Mouse (Mus musculus): Measurements from ENCODE around the gene Bsdc1.
A peak's percentile ranks its signal among the peaks of the same experiment; 100 is the strongest.
"Not testable (repeated sequence)": the region's sequence is repeated elsewhere in the genome, so short reads cannot be mapped to it uniquely, and the experiment has no call there.

Gene Bsdc1

GRCm38 (mm10) chr4:129461183-129461960 lies at the start of gene Bsdc1:
Gene Bsdc1 (plus strand): TSS chr4:129461581.
- DNase-seq (ENCODE audit: low spot score in 2 of 2): peak; percentile 100

- DNase-seq (ENCODE audit: low spot score in 2 of 2): no peak
These were observed 45.5 kb upstream of the Bsdc1 start for GRCm38 (mm10) chr4:129415892-129416291.

DNA sequence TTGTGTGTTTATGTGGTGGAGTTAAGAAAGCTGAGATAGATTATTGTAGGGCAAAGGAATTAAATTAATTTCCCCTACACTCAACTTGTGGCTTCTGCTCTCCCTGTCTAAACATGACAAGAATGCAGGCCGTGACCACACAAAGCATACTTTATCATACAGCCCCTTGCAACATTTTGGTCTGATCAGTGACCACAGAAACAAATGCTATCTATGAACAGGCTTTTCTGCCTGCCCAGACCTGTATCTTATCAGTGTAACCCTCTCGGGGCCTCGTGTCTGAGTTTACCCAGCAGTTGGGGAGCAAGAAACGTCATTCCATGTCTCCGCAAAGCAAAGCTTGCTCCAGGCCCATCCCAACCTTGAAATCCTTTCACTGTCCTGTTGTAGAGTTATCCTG lies 44.9 kb upstream of the Bsdc1 start:
- no peak for DNase-seq (ENCODE audit: low spot score in 2 of 2)

DNA sequence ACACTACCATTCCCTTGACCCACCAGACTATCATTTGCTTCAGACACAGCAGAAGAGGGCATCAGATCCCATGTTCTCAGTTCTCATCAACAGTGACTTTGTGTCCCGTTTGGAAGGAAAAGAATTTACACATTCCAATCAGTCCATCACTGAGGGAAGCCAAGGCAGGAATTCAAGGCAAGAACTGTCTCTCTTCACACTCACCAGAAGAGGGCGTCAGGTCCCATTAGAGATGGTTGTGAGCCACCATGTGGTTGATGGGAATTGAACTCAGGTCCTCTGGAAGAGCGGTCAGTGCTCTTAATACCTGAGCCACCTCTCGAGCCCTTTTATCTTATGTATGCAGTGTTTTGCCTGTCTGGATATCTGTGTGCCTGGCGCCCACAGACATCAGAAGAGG lies 43.1 kb upstream of the Bsdc1 start:
- DNase-seq (ENCODE audit: low spot score in 2 of 2): no peak

DNA sequence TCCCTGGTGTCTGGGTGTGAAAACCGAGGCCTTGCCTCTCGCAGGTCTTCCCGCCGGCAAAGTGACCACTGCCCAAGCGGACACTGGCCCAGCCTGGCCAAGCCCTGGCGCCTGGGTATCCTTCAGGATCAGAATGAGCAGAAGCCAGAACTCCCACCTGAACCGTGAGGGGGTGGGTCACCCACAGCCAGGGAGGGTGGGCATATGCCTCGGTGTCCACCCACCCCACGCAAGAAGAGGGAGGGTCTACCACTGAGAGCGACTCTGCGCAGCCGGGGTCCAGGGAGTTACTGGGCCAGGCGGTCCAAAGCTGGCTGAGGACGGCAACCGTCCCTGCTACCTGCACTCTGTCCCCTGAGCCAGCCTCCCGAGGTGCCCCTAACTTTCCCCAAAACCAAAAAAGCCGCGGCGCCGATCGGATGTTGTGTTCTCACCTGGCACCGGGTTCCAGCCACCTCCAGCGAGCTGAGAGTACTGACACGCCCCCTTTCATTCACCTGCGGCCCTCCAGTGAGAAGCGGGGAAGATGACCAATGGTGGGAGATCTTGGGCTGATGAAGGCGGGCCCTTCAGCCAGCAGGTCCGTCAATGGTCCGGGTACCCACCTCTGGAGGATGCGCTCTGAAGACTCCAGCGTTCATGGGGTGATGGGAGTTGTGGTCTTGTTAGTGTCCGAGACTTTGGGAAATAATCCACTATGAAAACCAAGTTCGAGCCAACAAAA lies 20.9 kb upstream of the Bsdc1 start, which contains the start of gene Zbtb8b:
TSS of gene Zbtb8b (minus strand) at position 514 of the 724 bp plus-strand sequence.
- DNase-seq (ENCODE audit: low spot score in 2 of 2): no peak

DNA sequence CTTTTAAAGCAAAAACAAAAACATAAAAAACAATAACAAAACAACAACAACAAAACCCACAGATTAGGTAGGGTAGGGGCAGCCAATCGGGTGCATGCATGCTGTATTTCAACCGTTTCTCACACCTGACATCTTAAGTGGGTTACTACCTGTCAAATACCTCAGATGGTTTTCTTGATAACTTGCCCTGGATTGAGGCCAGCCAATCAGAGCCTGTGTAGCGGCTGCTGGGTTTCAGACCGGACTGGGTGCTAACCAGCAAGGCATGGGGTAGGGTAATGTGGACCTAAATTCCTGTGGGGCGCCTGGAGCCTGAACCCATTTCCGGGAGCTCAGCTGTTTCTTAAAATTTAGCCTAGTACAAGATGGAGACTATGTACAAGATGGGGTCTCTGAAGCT lies 20.2 kb upstream of the Bsdc1 start:
- no peak for DNase-seq (ENCODE audit: low spot score in 2 of 2)

DNA sequence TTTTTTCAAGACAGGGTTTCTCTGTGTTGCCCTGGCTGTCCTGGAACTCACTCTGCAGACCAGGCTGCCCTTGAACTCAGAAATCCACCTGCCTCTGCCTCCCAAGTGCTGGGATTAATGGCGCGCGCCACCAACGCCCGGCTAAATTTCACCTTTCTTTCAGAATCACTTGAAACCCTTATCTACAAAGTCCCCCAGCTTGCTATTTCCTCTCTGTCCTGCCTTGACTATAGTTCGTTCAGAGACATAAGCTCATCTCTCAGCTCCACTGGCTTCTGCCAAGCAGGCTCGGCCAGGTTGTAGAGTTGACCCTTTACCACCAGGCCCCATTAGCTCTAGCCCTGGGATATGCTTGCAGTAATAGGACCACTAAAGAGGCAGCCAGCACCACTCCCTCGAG lies 14.0 kb upstream of the Bsdc1 start:
- no peak for DNase-seq (ENCODE audit: low spot score in 2 of 2)

DNA sequence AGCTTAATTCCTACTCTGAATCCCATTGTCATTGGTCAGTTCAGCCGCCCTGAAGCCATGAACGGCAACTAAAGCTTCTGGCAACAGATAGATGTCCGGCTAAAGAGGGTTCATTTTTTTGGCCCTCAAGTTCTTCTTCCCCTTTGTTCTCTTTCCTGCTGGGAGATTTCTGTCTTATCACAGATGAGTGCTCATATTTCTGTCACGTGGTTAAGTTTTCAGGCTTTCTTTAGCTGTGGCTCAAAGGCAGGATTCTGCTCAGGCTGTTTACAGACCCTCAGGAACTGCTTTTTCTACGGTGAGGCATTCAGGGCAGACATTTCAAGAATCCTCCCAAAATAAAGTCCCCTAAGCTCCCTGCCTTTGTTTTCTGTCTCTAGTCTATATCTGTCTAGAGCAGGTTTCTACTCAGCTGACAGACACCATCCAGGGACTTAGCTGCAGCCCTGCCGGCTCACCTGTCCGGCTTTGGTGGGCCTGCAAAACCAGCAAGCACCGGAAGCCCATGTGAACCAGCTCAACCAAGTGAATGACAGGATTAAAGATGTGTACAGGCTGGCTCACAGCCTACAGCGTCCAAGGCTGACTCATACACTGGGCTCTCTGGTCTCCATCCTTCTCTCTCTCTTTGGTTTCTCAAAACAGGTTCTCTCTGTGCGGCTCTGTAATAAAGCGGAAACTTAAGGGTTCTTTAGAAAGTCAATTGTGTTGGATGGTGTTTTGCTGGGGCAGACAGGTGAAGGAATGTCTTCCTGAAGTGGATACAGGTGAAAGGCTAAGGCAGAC lies 13.4 kb upstream of the Bsdc1 start:
- no peak for DNase-seq (ENCODE audit: low spot score in 2 of 2)

DNA sequence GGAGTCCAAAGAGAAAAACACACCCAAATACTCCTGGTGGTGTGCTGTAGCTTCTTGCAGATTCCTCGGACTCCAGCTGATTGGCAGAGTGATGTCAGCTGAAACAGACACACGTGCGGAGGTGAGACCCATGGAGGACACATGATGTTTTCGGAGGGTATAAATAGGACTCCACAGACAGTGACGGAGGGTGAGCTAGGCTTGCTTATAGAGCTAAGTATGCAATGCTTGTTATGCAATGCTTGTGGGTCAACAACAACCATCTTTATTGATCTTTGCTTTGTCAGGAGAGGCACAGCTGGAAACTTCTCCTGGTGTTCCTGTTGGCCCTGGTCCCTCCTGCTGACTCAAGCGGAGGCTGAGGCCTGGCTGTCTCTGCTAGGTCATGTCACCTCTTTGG lies 12.7 kb upstream of the Bsdc1 start:
- DNase-seq (ENCODE audit: low spot score in 2 of 2): no peak

- no peak for DNase-seq (ENCODE audit: low spot score in 2 of 2)
These were observed 10.5 kb upstream of the Bsdc1 start for GRCm38 (mm10) chr4:129450851-129451250.

DNA sequence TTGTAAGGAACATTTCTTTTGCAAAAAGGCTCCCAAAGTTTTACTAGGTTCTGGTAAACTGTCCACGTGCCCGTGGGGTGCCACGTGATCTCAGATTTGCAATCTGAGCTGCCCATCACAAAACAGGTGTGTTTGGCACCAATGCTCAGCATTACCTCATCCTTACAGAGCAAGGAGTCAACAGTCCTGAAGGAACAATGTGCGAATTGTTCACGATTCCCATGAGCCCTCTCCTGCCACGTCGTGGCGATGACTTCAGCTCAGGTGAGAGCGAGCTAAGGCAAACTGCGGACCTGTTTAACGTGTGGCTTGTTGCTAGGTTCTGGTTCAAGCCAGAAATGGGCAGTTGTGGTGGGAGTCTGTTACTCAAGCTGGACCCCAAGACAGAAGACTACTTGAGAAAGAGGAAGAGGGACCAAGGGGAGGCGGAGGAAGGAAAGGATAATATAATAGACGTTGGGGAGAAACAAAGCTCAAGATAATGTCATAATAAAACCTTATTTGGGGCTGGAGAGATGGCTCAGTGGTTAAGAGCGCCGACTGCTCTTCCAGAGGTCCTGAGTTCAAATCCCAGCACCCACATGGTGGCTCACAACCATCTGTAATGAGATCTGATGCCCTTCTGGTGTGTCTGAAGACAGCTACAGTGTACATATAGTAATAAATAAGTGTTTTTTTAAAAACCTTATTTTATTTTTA lies 9.8 kb upstream of the Bsdc1 start:
- no peak for DNase-seq (ENCODE audit: low spot score in 2 of 2)

DNA sequence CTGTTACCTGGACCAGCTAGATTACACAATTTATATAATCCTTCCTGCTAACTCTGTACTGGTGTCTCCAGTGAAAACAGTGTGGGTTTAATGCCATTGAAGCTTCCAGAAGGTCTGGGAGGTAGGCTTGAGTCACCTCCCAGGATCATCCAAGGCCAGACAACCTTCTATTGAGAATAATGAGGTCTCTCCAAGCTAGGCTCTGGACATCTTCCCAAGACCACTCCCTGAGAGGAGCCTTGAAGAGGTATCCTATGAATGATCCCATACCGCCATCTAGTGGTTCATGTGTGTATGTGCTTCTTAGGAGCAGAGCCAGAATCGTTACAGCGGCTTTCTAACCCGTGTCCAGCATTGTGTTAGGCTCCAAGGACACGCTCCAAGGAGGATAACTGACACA lies 6.1 kb upstream of the Bsdc1 start:
- peak; percentile 61 to 62 for DNase-seq (ENCODE audit: low spot score in 2 of 2)

DNA sequence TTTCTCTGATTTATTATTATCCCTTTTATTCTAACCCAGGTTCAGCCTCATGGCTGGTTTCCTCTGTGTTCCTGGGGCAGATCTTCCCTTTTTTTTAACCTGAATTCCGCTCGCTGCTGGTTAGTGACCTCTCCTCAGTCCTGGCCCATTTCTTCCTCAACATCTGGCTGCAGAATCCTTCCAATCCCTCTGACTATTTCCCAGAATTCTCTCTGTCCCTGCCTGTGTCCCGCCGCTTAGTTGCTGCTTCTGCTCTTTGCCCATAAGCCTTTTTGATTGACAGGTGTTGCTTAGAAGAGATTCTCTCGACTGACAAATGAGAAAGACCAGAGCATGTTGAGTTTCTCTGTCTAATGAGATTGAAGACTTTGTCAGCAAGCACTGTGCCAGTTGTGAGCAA lies 5.3 kb upstream of the Bsdc1 start:
- DNase-seq (ENCODE audit: low spot score in 2 of 2): no peak

GRCm38 (mm10) chr4:129457311-129457710 lies 4.1 kb upstream of the Bsdc1 start:
- not testable (repeated sequence) for DNase-seq (ENCODE audit: low spot score in 2 of 2)

DNA sequence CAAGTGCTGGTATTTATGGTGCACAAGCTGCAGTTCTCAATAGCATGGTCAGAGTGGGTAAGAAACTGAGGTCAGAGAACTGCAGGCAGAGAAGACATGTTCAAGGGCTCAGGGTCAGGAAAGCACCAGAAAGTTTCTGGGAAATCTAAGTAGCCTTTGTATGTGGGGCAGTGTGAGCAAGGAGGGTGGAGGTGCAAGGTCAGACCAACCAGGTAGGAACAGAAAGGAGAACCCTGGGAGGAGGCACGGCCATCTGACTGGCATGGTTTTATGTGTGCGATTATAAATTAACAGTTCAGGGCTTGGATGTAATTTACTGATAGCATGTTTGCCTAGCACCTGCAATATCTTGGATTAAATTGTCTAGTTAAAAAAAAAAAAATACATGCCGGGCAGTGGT lies 1.7 kb upstream of the Bsdc1 start:
- no peak for DNase-seq (ENCODE audit: low spot score in 2 of 2)

DNA sequence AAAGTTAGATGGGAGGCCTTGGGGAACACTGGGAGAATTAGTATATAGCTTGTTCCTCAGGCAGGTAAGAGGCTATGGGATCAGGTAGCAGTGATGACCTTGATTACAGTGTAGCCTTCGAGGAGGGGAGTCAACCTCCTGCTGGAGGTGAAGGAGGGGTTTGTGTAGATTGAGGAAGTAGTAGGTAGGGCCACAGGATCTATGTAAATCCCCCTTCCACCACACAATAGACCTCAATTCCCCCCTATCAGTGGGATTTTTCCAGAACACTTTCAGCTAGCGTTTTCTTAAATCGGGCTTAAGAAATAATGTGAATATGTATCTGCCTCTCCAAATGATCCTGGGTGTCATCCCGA lies 576 bp upstream of the Bsdc1 start:
- no peak for DNase-seq (ENCODE audit: low spot score in 2 of 2)

- DNase-seq (ENCODE audit: low spot score in 2 of 2): no peak
These were observed 737 bp downstream of the Bsdc1 start for GRCm38 (mm10) chr4:129462118-129462517.

DNA sequence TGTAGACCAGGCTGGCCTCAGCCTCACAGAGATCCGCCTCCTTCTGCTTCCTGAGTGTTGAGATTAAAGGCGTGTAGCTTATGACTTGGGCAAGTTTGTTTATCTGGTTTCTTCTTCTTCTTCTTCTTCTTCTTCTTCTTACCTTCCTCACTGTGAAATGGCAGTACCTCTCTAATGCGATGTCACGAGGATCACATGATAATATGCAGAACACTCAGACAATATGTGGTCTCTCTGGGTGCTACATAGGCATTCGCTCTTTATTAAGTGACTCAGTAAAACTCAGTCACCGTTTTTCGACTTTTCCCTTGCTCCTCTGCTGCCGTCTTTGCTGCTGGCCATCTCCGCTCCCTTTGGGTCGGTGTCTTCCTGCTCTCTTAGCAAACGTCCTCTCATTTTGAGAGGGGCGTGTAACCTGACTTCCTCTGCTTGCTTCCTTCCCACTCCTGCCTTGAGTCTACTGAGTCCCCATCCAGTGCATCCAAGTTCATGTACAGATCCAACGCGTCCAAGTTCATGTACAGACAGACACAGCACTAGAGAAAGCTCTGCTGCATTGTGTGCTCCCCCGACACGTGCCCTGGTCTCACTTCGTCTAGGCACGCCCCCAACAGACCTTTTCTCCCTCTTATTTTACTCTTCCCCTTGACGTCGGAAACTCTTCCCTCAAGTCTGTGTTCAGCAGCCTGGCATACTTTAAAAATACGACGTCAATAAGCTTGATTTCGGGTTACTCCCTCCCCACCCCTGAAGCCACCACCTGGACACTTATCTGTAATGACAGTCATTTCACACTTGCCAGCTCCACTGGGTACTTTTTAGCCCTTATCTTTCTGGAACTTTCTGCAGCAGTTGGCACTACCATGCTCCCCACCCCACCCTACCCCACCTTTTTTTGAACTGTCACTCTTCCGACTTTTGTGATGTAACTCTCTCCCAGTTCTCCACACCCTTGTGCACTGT lies 2.0 kb downstream of the Bsdc1 start:
- DNase-seq (ENCODE audit: low spot score in 2 of 2): no peak

- DNase-seq (ENCODE audit: low spot score in 2 of 2): no peak
These were observed 3.0 kb downstream of the Bsdc1 start for GRCm38 (mm10) chr4:129464286-129464815.

DNA sequence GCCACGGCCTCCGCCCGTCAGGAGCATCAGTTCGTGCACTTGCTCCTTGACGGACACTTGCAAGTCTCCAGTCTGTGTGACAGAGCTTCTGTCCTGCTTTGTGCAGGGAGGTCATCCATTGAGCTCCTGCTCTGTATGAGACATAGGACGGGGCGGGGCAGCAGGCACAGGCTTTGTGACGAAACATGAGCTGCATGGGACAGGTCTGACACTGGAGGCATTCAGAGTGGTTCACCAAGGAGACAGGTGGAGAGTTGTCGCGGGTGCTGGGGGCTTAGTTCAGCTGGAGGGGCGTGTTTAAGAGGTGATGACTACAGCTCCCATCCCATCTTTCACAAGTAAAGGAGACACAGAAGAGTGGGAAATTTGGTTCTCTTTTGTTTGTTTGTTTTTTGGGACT lies 14.7 kb downstream of the Bsdc1 start:
- DNase-seq (ENCODE audit: low spot score in 2 of 2): no peak

DNA sequence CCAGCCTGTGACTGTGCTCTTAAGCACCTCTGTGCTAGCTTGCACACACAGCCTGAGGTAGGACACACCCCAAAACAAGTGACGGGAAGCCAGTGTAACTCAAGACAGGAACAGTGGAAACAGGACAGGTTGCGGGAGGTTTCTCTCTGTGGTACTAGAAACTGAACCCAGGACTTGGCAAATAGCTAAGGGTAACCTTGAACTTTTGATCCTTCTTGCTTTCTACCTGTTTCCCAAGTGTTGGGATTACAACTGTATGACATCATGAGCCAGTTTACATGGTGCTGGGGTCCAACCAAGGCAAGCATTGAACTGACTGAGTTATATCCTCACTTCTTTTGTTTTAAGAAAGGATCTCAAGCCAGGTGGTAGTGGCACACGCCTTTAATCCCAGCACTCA lies 18.5 kb downstream of the Bsdc1 start:
- no peak for DNase-seq (ENCODE audit: low spot score in 2 of 2)

Measured in natural killer cell, adult 2 months (primary cell).